In genomic region chr4:106317179-106318055, GRCm38 (mm10) we compare ENCODE assay signal across 9 mouse cellular contexts. TPM values are rescaled to one million over a fixed set of nuclear protein-coding genes. Genes with fewer than 3 reads are reported as not detected.
A peak's percentile ranks its signal among the peaks of the same experiment; 100 is the strongest.
DNase-seq lines count a peak whose midpoint lies in the region; ATAC-seq and TF ChIP-seq lines count a peak whose summit lies in the region.
"Had no signal": no experiment of that assay in that cellular context is flagged by ENCODE, and none has a peak within 500 bp of the region (broad histone marks: within the 10 kb centered on the region; RNA-seq: fewer than 3 reads in every experiment).

No protein-coding gene starts in this region.

- WGBS in intestine, postnatal 0 days, result 18% methylated on average over 19 of the region's 19 CpGs

- H3K36me3 ChIP-seq in intestine, postnatal 0 days (ENCODE audit: control insufficient read depth, insufficient read depth), result no peaks in the 10 kb centered on the region

- intact Hi-C loops in gastrocnemius, adult 2 months (cut with DNase I), result loop anchor here (2.0 kb wide), 1 partner anchor 55 kb away; no protein-coding TSS in a partner anchor

- H3K27ac ChIP-seq in gastrocnemius, adult 2 months, result peak overlapping the region; percentile 97
- H3K27ac ChIP-seq in intestine, postnatal 0 days (ENCODE audit: low read depth, low read length), result peak overlapping the region; percentile 15; the same call in 1 of the 2 replicates

- no peaks in the 10 kb centered on the region; the same call in 1 of the 2 replicates for H3K4me1 ChIP-seq in intestine, postnatal 0 days (replicated peaks; ENCODE audit: control insufficient read depth, insufficient read depth, low read length)

- TF ChIP-seq CTCF in gastrocnemius, adult 2 months (IDR thresholded peaks at IDR 0.05), result no peak
- TF ChIP-seq CTCF in intestine, postnatal 0 days (IDR thresholded peaks at IDR 0.05; ENCODE audit: low read depth), result no peak

- peak overlapping the region; percentile 96 for H3K9ac ChIP-seq in intestine, postnatal 0 days (ENCODE audit: low read depth, low read length)

- peak overlapping the region; percentile 84 for H3K4me3 ChIP-seq in gastrocnemius, adult 2 months
- H3K4me3 ChIP-seq in intestine, postnatal 0 days (ENCODE audit: low read depth, low read length), result peak overlapping the region; percentile 95

- H3K4me2 ChIP-seq in intestine, postnatal 0 days (replicated peaks; ENCODE audit: low read depth), result peak overlapping the region; percentile 91

- DNase-seq in gastrocnemius, adult 2 months, result no peak
- DNase-seq in gastrocnemius, adult 8-10 months (ENCODE audit: low spot score in 2 of 2), result no peak
- DNase-seq in urinary bladder, postnatal 14 days (ENCODE audit: low spot score), result peak; percentile 38
- no peak for DNase-seq in urinary bladder, postnatal 25 days (ENCODE audit: low spot score)
- peak; percentile 26 for DNase-seq in fat pad, adult 2 months (ENCODE audit: extremely low read depth, low read depth, low spot score)
- no peak for DNase-seq in lung, postnatal 10 days

- no peaks in the 10 kb centered on the region for H3K27me3 ChIP-seq in intestine, postnatal 0 days (replicated peaks; ENCODE audit: control insufficient read depth, insufficient read depth, low read length)
- H3K27me3 ChIP-seq: Patski had no signal

- ATAC-seq in intestine, postnatal 0 days, result no peak
- 0 out of 2 replicates have a peak, but pooled peaks have one; percentile 6 for ATAC-seq in monocyte, adult 5-6 weeks (replicated peaks; ENCODE audit: insufficient number of reproducible peaks, low FRiP score, low TSS enrichment, poor library complexity, severe bottlenecking)

- H3K9me3 ChIP-seq in intestine, postnatal 0 days (ENCODE audit: control insufficient read depth), result no peaks in the 10 kb centered on the region

RNA-seq across cellular contexts. Expression of gene Usp24, which starts 1.4 kb away (rescaled TPM):
- 10 to 100 TPM; 62.5 to 69.2 TPM for total RNA-seq in gastrocnemius, adult 2 months (2021)
- total RNA-seq in gastrocnemius, adult 8-10 months (2022), result 10 to 100 TPM; 71.6 to 86.2 (median 74.3) TPM
- polyA plus RNA-seq in intestine, postnatal 0 days (2015; fragmentation: Nextera tagmentation; extraction: Ambion mirVana), result 5.3 and 6.2 TPM in 2 replicates
- total RNA-seq in monocyte, adult 5-6 weeks (2017), result 26.1 to 56.0 TPM (median 31.8 TPM) in 3 replicates

Comparison
In these comparisons a context has a peak if more than half of its experiments do, and no peak if none do; other contexts are left out.
1. DNase-seq: peak in urinary bladder, postnatal 14 days (single experiment) and fat pad, adult 2 months (single experiment); none in gastrocnemius, adult 2 months (single experiment), gastrocnemius, adult 8-10 months (0 of 2), urinary bladder, postnatal 25 days (single experiment) and lung, postnatal 10 days (single experiment).